Mouse (Mus musculus) cerebellum, adult 2 months (tissue): ENCODE measurements around the gene Srp68.

ENCODE experiments used
- CTCF ChIP-seq: fragments of 200-500 bp; IDR thresholded peaks from 2 replicates; pipeline ENCODE4 v1.5.1; 2011; ENCODE audit warnings: low read depth, mild to moderate bottlenecking, control low read depth, low read length, moderate library complexity, borderline replicate concordance; ENCODE audit not compliant: insufficient read depth
- POLR2A ChIP-seq: fragments of 200-500 bp; IDR thresholded peaks from 2 replicates; pipeline ENCODE4 v1.6.1; 2011; ENCODE audit warnings: low read length, control low read depth, borderline replicate concordance; ENCODE audit not compliant: insufficient read depth

DNA sequence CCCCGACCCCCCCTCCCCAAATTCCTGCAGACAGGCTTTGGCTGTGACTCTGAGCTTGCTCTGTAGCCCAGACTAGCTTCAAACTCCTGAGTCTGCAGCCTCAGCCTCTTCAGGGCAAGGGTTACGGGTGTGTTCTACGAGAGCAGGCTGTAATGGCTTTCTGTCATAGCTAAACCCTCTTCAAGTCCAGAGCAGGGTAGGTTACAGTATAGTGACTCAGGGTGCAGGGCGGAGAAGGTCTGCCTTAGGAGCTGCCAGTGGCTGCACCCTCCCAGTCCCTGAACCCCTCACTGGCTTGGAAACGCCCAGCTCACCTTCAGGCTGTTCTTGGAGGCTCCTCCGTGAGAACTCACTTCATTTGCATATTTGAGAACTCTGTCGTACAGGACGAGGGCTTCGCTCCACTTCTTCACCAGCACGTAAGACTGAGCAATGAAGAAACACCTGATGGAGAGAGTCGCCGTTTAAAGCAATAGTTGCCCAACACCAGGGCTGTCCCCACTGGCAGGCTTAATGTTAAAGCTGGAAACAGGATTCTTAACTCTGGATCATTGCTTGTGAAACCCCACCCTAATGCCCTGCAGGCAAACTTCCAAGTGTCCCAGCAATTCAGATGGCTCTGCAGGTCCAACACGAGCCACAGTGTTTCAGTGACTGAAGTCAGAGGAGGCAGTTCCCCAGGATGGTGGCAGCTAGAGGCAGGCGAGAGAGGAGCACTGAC lies 26.4 kb downstream of the Srp68 start:
- TF ChIP-seq POLR2A (no peak), CTCF (no peak)
